Mouse (Mus musculus): ENCODE measurements at regions not wholly inside any gene's neighbourhood (a gene's known extent, or its start where the extent isn't known, plus 50 kb on each side); places are given as distances from the start of the nearest gene placed in this dataset.
"Not testable (repeated sequence)": the region's sequence is repeated elsewhere in the genome, so short reads cannot be mapped to it uniquely, and the experiment has no call there.

- not testable (repeated sequence) for TF ChIP-seq POLR2A (IDR thresholded peaks at IDR 0.05; ENCODE audit: insufficient read depth, low read depth, low read length); CTCF (IDR thresholded peaks at IDR 0.05); EP300 (IDR thresholded peaks at IDR 0.05; ENCODE audit: insufficient read depth, low read depth, low read length)
Measured at GRCm38 (mm10) chr13:78824357-78824756, 624.8 kb upstream of the Nr2f1 start.

All from heart, adult 2 months (tissue).